Mouse (Mus musculus) forebrain, embryonic 11.5 days (tissue): Measurements from ENCODE around the gene Pilra. TPM values are rescaled to one million over a fixed set of nuclear protein-coding genes. Genes with fewer than 3 reads are reported as not detected.
"Not testable (repeated sequence)": the region's sequence is repeated elsewhere in the genome, so short reads cannot be mapped to it uniquely, and the experiment has no call there.

Experiments used
- ATAC-seq: fragments of 200-750 bp; cut with Nextera tagmentation; replicated peaks from 2 replicates; pipeline ENCODE4 v1.8.0; 2017; ENCODE audit warnings: moderate TSS enrichment; ENCODE audit not compliant: low FRiP score
- DNase-seq: peaks from one replicate; pipeline ENCODE4 v3.0.0-alpha.2; 2017; ENCODE audit warnings: low spot score
- H3K27ac ChIP-seq: fragments of 300-500 bp; sonication (generic); 2 replicates; pipeline ENCODE4 v1.5.1; 2014; ENCODE audit warnings: low read depth, low read length
- H3K27me3 ChIP-seq: fragments of 300-500 bp; sonication (generic); 2 replicates; pipeline ENCODE4 v1.6.1; 2014; ENCODE audit warnings: mild to moderate bottlenecking, low read length, mixed read lengths; ENCODE audit not compliant: control insufficient read depth, insufficient read depth
- H3K36me3 ChIP-seq: fragments of 300-500 bp; sonication (generic); 2 replicates; pipeline ENCODE4 v1.6.1; 2014; ENCODE audit warnings: mild to moderate bottlenecking, low read length, moderate library complexity, mixed read lengths; ENCODE audit not compliant: control insufficient read depth, insufficient read depth
- H3K4me1 ChIP-seq: fragments of 300-500 bp; sonication (generic); replicated peaks from 2 replicates; pipeline ENCODE4 v1.6.1; 2014; ENCODE audit warnings: low read length, mixed read lengths; ENCODE audit not compliant: control insufficient read depth, insufficient read depth
- H3K4me2 ChIP-seq: fragments of 300-500 bp; sonication (generic); 2 replicates; pipeline ENCODE4 v1.6.1; 2014; ENCODE audit warnings: low read depth, mild to moderate bottlenecking, low read length, moderate library complexity, mixed read lengths; ENCODE audit not compliant: severe bottlenecking
- H3K4me3 ChIP-seq: fragments of 300-500 bp; sonication (generic); 2 replicates; pipeline ENCODE4 v1.5.1; 2014; ENCODE audit warnings: low read depth, low read length
- H3K9ac ChIP-seq: fragments of 300-500 bp; sonication (generic); 2 replicates; pipeline ENCODE4 v1.6.1; 2014; ENCODE audit warnings: low read length
- H3K9me3 ChIP-seq: fragments of 300-500 bp; sonication (generic); 2 replicates; pipeline ENCODE4 v1.6.1; 2016; ENCODE audit warnings: low read length, mixed read lengths; ENCODE audit not compliant: control insufficient read depth
- WGBS: fragments of 180-500 bp; shearing (Covaris S2); extraction: QIAGEN DNeasy Blood & Tissue Kit; methylation state at CpG from one replicate; pipeline ENCODE4 v1.1.7; 2014; 5-methylcytosine and 5-hydroxymethylcytosine counted together
- polyA plus RNA-seq: library from polyadenylated mRNA; unstranded; fragments of >200 nt; fragmentation: Nextera tagmentation; extraction: Ambion mirVana; gene quantifications from 2 replicates; pipeline ENCODE4 v1.2.1, GENCODE M21; 2014

Gene Pilra
- 0.13 and 0.32 TPM in 2 replicates for polyA plus RNA-seq

- not testable (repeated sequence) for H3K27ac ChIP-seq, H3K4me3 ChIP-seq, H3K4me2 ChIP-seq, DNase-seq, H3K4me1 ChIP-seq, H3K36me3 ChIP-seq, H3K9me3 ChIP-seq, H3K9ac ChIP-seq, ATAC-seq, H3K27me3 ChIP-seq
- 65% methylated on average over 2 of the region's 2 CpGs for WGBS
These were observed at the start of gene Pilra for GRCm38 (mm10) chr5:137835966-137836520. TSS of gene Pilra (minus strand) at chr5:137836281.

- 88% methylated on average over 3 of the region's 3 CpGs for WGBS
- no peak overlapping the region for H3K4me3 ChIP-seq
- no peaks in the 10 kb centered on the region for H3K9me3 ChIP-seq
These were observed 47.3 kb upstream of the Pilra start for GRCm38 (mm10) chr5:137883345-137883744.

GRCm38 (mm10) chr5:137882922-137883321 is 46.8 kb upstream of the Pilra start:
- DNase-seq: no peak
- Histone ChIP-seq H3K4me3 (no peak overlapping the region), H3K4me2 (no peak overlapping the region), H3K9ac (no peak overlapping the region), H3K9me3 (no peaks in the 10 kb centered on the region), H3K4me1 (no peaks in the 10 kb centered on the region), H3K27ac (no peak overlapping the region), H3K36me3 (no peaks in the 10 kb centered on the region), H3K27me3 (no peaks in the 10 kb centered on the region)
- 84% methylated on average over 4 of the region's 4 CpGs for WGBS
- no peak for ATAC-seq

More at GRCm38 (mm10) chr5:137883345-137883744, 47.3 kb upstream of the Pilra start:
- no peaks in the 10 kb centered on the region for H3K4me1 ChIP-seq
- DNase-seq (no peak), ATAC-seq (no peak)
- no peaks in the 10 kb centered on the region for H3K27me3 ChIP-seq
- no peak overlapping the region for H3K27ac ChIP-seq
- H3K36me3 ChIP-seq: no peaks in the 10 kb centered on the region
- no peak overlapping the region for H3K4me2 ChIP-seq
- H3K9ac ChIP-seq: no peak overlapping the region

- Histone ChIP-seq H3K27me3 (no peaks in the 10 kb centered on the region), H3K27ac (no peak overlapping the region), H3K9me3 (no peaks in the 10 kb centered on the region), H3K9ac (no peak overlapping the region), H3K36me3 (no peaks in the 10 kb centered on the region), H3K4me1 (no peaks in the 10 kb centered on the region), H3K4me2 (no peak overlapping the region), H3K4me3 (no peak overlapping the region)
- no peak for ATAC-seq
- no peak for DNase-seq
- WGBS: 61% methylated on average over 2 of the region's 2 CpGs
These were observed 41.8 kb upstream of the Pilra start for GRCm38 (mm10) chr5:137877860-137878259.

- Histone ChIP-seq H3K27ac (no peak overlapping the region), H3K9me3 (no peaks in the 10 kb centered on the region), H3K9ac (no peak overlapping the region), H3K4me2 (no peak overlapping the region), H3K4me3 (no peak overlapping the region), H3K27me3 (no peaks in the 10 kb centered on the region), H3K36me3 (no peaks in the 10 kb centered on the region), H3K4me1 (no peaks in the 10 kb centered on the region)
- WGBS: 81% methylated on average over 2 of the region's 2 CpGs
- DNase-seq (no peak), ATAC-seq (no peak)
These were observed 39.0 kb upstream of the Pilra start for GRCm38 (mm10) chr5:137875054-137875453.

- 41% methylated on average over 1 of the region's 1 CpGs for WGBS
- not testable (repeated sequence) for DNase-seq, H3K4me3 ChIP-seq, H3K27ac ChIP-seq, H3K9ac ChIP-seq, H3K27me3 ChIP-seq, H3K4me2 ChIP-seq, ATAC-seq, H3K36me3 ChIP-seq, H3K4me1 ChIP-seq, H3K9me3 ChIP-seq
These were observed 36.3 kb upstream of the Pilra start for GRCm38 (mm10) chr5:137872381-137872702.

GRCm38 (mm10) chr5:137871644-137872380 is 35.7 kb upstream of the Pilra start, which contains the start of gene Pilrb2:
TSS of gene Pilrb2 (minus strand) at chr5:137871815.
- not testable (repeated sequence) for DNase-seq, ATAC-seq, H3K27me3 ChIP-seq, H3K9me3 ChIP-seq, H3K27ac ChIP-seq, H3K4me3 ChIP-seq, H3K4me1 ChIP-seq, H3K9ac ChIP-seq, H3K4me2 ChIP-seq, H3K36me3 ChIP-seq
- 81% methylated on average over 3 of the region's 3 CpGs for WGBS

- not testable (repeated sequence) for H3K4me1 ChIP-seq, H3K4me3 ChIP-seq, H3K4me2 ChIP-seq, H3K27ac ChIP-seq, ATAC-seq, H3K36me3 ChIP-seq, H3K27me3 ChIP-seq, H3K9me3 ChIP-seq, DNase-seq, H3K9ac ChIP-seq
- 69% methylated on average over 2 of the region's 2 CpGs for WGBS
These were observed 32.5 kb upstream of the Pilra start for GRCm38 (mm10) chr5:137868600-137868999.

GRCm38 (mm10) chr5:137864008-137864407 is 27.9 kb upstream of the Pilra start:
- not testable (repeated sequence) for ATAC-seq, H3K27me3 ChIP-seq, DNase-seq, H3K36me3 ChIP-seq, H3K4me2 ChIP-seq, H3K27ac ChIP-seq, H3K9ac ChIP-seq, H3K4me1 ChIP-seq, H3K4me3 ChIP-seq, H3K9me3 ChIP-seq
- WGBS: 92% methylated on average over 1 of the region's 1 CpGs
